Mouse (Mus musculus) embryonic facial prominence, embryonic 12.5 days (tissue): Measurements from ENCODE around the gene Galnt12. TPM values are rescaled to one million over a fixed set of nuclear protein-coding genes. Genes with fewer than 3 reads are reported as not detected.

Experiments used
- ATAC-seq: fragments of 200-750 bp; cut with Nextera tagmentation; 2 replicates; pipeline ENCODE4 v1.8.0; 2017; ENCODE audit not compliant: insufficient number of reproducible peaks, insufficient read depth, low FRiP score, low TSS enrichment
- H3K27ac ChIP-seq: fragments of 300-500 bp; sonication (generic); 2 replicates; pipeline ENCODE4 v1.5.1; 2016; ENCODE audit warnings: mild to moderate bottlenecking
- H3K27me3 ChIP-seq: fragments of 300-500 bp; sonication (generic); 2 replicates; pipeline ENCODE4 v1.6.1; 2016; ENCODE audit warnings: mild to moderate bottlenecking, moderate library complexity
- H3K36me3 ChIP-seq: fragments of 300-500 bp; sonication (generic); 2 replicates; pipeline ENCODE4 v1.6.1; 2016; ENCODE audit warnings: mild to moderate bottlenecking
- H3K4me1 ChIP-seq: fragments of 300-500 bp; sonication (generic); 2 replicates; pipeline ENCODE4 v1.6.1; 2016
- H3K4me2 ChIP-seq: fragments of 300-500 bp; sonication (generic); replicated peaks from 2 replicates; pipeline ENCODE4 v1.6.1; 2016; ENCODE audit warnings: mild to moderate bottlenecking, moderate library complexity
- H3K4me3 ChIP-seq: fragments of 300-500 bp; sonication (generic); 2 replicates; pipeline ENCODE4 v1.5.1; 2016; ENCODE audit warnings: mild to moderate bottlenecking
- H3K9ac ChIP-seq: fragments of 300-500 bp; sonication (generic); 2 replicates; pipeline ENCODE4 v1.6.1; 2016; ENCODE audit warnings: mild to moderate bottlenecking, moderate library complexity
- H3K9me3 ChIP-seq: fragments of 300-500 bp; sonication (generic); 2 replicates; pipeline ENCODE4 v1.6.1; 2016; ENCODE audit warnings: mild to moderate bottlenecking, moderate library complexity
- WGBS: fragments of 180-500 bp; shearing (Covaris S2); methylation state at CpG from one replicate; pipeline ENCODE4 v1.1.7; 2016; 5-methylcytosine and 5-hydroxymethylcytosine counted together
- polyA plus RNA-seq: library from polyadenylated mRNA; unstranded; fragments of >200 nt; fragmentation: Nextera tagmentation; extraction: Ambion mirVana; gene quantifications from 2 replicates; pipeline ENCODE4 v1.2.1, GENCODE M21; 2016

Galnt12 gene
- polyA plus RNA-seq, 1 experiment from 2014 or later = 4.9 TPM

GRCm38 (mm10) chr4:47138411-47138810 is 46.7 kb downstream of the Galnt12 start:
- peaks cover 19% of the 10 kb centered on the region for H3K4me1 ChIP-seq
- H3K9ac ChIP-seq = no peak overlapping the region
- WGBS = 31% methylated on average over 7 of the region's 7 CpGs
- H3K36me3 ChIP-seq = no peaks in the 10 kb centered on the region
- ATAC-seq = no peak
- no peak overlapping the region for H3K4me2 ChIP-seq
- no peak overlapping the region for H3K4me3 ChIP-seq
- no peak overlapping the region for H3K27ac ChIP-seq
- peaks cover 3% of the 10 kb centered on the region; the same call in 1 of the 2 replicates for H3K27me3 ChIP-seq
- no peaks in the 10 kb centered on the region for H3K9me3 ChIP-seq

- Histone ChIP-seq H3K36me3 (no peaks in the 10 kb centered on the region), H3K27ac (no peak overlapping the region), H3K4me1 (peaks cover 19% of the 10 kb centered on the region), H3K9ac (no peak overlapping the region), H3K4me2 (0 out of 2 replicates have a peak overlapping the region, but pooled peaks have one; percentile 5), H3K27me3 (peaks cover 3% of the 10 kb centered on the region; the same call in 1 of the 2 replicates), H3K9me3 (no peaks in the 10 kb centered on the region), H3K4me3 (no peak overlapping the region)
- 14% methylated on average over 9 of the region's 9 CpGs for WGBS
- peak; percentile 38; the same call in 1 of the 2 replicates for ATAC-seq
These were observed 47.5 kb downstream of the Galnt12 start for GRCm38 (mm10) chr4:47138967-47139777.

- H3K27ac ChIP-seq = no peak overlapping the region
- H3K9me3 ChIP-seq = no peaks in the 10 kb centered on the region
- 81% methylated on average over 3 of the region's 3 CpGs for WGBS
- peaks cover 19% of the 10 kb centered on the region for H3K4me1 ChIP-seq
- H3K4me2 ChIP-seq = no peak overlapping the region
- H3K9ac ChIP-seq = no peak overlapping the region
- no peaks in the 10 kb centered on the region for H3K36me3 ChIP-seq
- H3K4me3 ChIP-seq = no peak overlapping the region
- peaks cover 3% of the 10 kb centered on the region; the same call in 1 of the 2 replicates for H3K27me3 ChIP-seq
- ATAC-seq = no peak
These were observed 48.6 kb downstream of the Galnt12 start for GRCm38 (mm10) chr4:47140301-47140700.

DNA sequence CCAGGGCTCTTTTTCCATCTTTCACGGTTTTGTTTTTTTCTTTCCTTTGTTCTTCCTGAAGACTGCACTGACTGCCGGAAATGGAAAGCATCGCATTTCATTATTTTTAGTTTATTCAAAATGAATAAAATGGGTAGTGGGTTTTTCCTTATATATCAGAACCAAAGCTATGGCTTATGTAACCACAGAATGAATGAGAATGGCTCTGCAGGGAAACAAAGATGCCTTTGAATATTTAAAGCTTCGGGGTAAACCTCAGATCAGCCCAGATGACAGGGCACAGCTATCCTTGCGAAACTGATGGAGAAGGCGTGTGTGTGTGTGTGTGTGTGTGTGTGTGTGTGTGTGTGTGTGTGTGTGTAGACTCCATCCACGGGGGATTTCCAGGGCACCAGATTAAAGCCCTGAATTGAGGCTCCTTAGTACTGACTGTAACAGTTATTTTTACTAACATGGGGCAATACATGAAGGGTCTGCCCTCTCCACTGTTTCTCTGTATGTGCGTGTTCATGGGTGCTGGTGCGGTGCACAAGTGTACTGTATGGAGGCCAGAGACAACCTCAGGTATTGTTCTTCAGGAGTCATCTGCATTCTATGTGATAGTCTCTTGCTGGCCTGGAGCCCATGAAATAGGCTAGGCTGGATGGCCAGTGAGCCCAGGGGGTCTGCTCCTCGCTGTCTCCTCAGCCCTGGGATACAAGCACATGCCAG is 49.9 kb downstream of the Galnt12 start:
- no peak for ATAC-seq

GRCm38 (mm10) chr4:47143849-47144248 is 52.1 kb downstream of the Galnt12 start:
- WGBS = 65% methylated on average over 6 of the region's 6 CpGs
- no peaks in the 10 kb centered on the region for H3K36me3 ChIP-seq
- ATAC-seq = no peak
- H3K4me1 ChIP-seq = peaks cover 19% of the 10 kb centered on the region
- H3K9ac ChIP-seq = no peak overlapping the region
- H3K27ac ChIP-seq = no peak overlapping the region
- peaks cover 3% of the 10 kb centered on the region; the same call in 1 of the 2 replicates for H3K27me3 ChIP-seq
- H3K4me3 ChIP-seq = no peak overlapping the region
- no peaks in the 10 kb centered on the region for H3K9me3 ChIP-seq
- H3K4me2 ChIP-seq = no peak overlapping the region

More for the DNA sequence above, 49.9 kb downstream of the Galnt12 start:
- Histone ChIP-seq H3K4me3 (no peak overlapping the region), H3K27me3 (peaks cover 3% of the 10 kb centered on the region; the same call in 1 of the 2 replicates), H3K4me2 (no peak overlapping the region), H3K36me3 (no peaks in the 10 kb centered on the region), H3K27ac (no peak overlapping the region), H3K9ac (no peak overlapping the region), H3K4me1 (peaks cover 19% of the 10 kb centered on the region), H3K9me3 (no peaks in the 10 kb centered on the region)
- 55% methylated on average over 10 of the region's 10 CpGs for WGBS

- Histone ChIP-seq H3K9me3 (no peaks in the 10 kb centered on the region), H3K4me2 (no peak overlapping the region), H3K27me3 (peaks cover 3% of the 10 kb centered on the region; the same call in 1 of the 2 replicates), H3K9ac (no peak overlapping the region), H3K27ac (no peak overlapping the region), H3K4me1 (peaks cover 5% of the 10 kb centered on the region; the same call in 1 of the 2 replicates), H3K4me3 (no peak overlapping the region), H3K36me3 (no peaks in the 10 kb centered on the region)
- 87% methylated on average over 6 of the region's 6 CpGs for WGBS
- ATAC-seq = no peak
These were observed 53.6 kb downstream of the Galnt12 start for GRCm38 (mm10) chr4:47145341-47145740.

DNA sequence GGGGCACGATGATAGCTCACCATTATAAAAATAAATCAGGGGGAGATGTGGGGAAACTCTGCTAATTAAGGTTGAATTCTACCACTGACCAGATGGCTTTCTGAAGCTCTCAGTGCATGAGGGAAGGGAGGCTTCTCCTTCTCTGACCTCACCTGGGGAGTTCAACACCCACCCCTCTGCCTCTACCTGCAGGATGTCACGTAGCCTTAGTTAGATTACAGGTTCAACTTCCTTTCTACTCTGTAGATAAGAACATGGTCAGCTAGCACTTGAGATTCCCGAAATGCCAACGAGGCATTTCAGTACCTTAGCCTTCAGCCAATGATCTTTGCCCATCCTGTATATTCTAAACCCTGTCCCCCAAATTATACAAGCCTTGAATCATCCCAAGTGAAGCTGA is 54.9 kb downstream of the Galnt12 start:
- ATAC-seq = no peak
- Histone ChIP-seq H3K9ac (no peak overlapping the region), H3K4me2 (no peak overlapping the region), H3K4me1 (peaks cover 3% of the 10 kb centered on the region; the same call in 1 of the 2 replicates), H3K36me3 (no peaks in the 10 kb centered on the region), H3K4me3 (no peak overlapping the region), H3K27ac (no peak overlapping the region), H3K27me3 (peaks cover 3% of the 10 kb centered on the region; the same call in 1 of the 2 replicates), H3K9me3 (no peaks in the 10 kb centered on the region)
- 80% methylated on average over 4 of the region's 4 CpGs for WGBS

DNA sequence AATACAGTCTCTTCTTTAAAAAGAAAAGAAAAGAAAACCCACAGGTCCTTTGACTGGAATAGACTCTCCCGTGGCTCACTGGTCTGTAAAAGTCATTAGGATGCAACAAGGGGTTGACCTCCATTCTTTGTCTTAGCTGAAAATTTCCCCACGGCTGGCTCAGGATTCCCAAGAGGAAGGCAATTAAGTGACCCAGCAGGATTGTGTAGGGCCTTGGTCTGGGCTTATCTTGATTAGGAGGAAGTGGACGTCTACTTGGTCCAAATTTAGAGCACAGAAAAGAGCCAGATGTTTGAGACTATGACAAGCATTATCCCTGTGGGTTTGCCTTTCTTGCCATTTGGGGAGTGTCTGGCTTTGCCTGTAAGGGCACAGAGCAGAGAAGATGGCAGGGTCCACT is 58.3 kb downstream of the Galnt12 start:
- Histone ChIP-seq H3K36me3 (no peaks in the 10 kb centered on the region), H3K9me3 (no peaks in the 10 kb centered on the region), H3K4me1 (peaks cover 3% of the 10 kb centered on the region; the same call in 1 of the 2 replicates), H3K9ac (no peak overlapping the region), H3K4me3 (no peak overlapping the region), H3K27me3 (no peaks in the 10 kb centered on the region), H3K27ac (no peak overlapping the region), H3K4me2 (no peak overlapping the region)
- whole genome bisulfite sequencing = 20% methylated on average over 3 of the region's 3 CpGs
- ATAC-seq = no peak

- no peaks in the 10 kb centered on the region for H3K36me3 ChIP-seq
- H3K9ac ChIP-seq = no peak overlapping the region
- ATAC-seq = no peak
- peaks cover 3% of the 10 kb centered on the region; the same call in 1 of the 2 replicates for H3K4me1 ChIP-seq
- H3K9me3 ChIP-seq = no peaks in the 10 kb centered on the region
- no peak overlapping the region for H3K4me2 ChIP-seq
- no peak overlapping the region for H3K4me3 ChIP-seq
- no peak overlapping the region for H3K27ac ChIP-seq
- WGBS = 89% methylated on average over 3 of the region's 3 CpGs
- H3K27me3 ChIP-seq = no peaks in the 10 kb centered on the region
These were observed 59.1 kb downstream of the Galnt12 start for GRCm38 (mm10) chr4:47150806-47151205.

DNA sequence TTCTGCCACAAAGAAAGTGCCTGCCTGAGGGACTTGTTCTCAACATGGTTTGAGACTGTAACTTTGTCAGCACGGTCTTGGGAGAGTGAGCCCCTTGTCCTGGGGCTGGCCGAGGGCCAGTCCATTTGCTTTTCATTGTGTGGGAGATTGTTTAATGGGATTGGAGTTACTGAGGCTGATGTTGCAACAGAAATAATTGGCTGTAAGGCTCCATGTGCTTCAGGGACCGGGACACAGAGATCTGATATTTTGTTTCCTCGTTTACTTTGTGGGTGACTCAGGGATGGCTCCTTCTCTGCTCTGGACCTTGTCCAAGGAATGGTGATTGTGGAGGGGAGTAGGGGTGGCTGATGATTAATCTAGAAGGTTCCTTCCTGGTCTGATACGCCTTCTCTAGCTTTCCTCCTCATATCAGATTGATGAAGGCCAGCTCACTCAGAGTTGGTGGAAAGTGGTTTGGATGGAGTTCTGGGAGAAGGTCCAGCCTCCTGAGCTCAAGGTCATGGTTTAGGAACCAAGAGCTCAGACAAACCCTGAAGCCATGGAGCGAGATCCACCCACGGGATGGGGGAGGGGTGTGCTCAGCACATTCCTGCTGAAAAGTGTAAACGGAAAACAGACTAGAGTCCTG is 60.0 kb downstream of the Galnt12 start:
- Histone ChIP-seq H3K36me3 (no peaks in the 10 kb centered on the region), H3K9ac (no peak overlapping the region), H3K4me3 (no peak overlapping the region), H3K4me2 (no peak overlapping the region), H3K4me1 (peaks cover 3% of the 10 kb centered on the region; the same call in 1 of the 2 replicates), H3K27ac (no peak overlapping the region), H3K9me3 (no peaks in the 10 kb centered on the region), H3K27me3 (no peaks in the 10 kb centered on the region)
- 63% methylated on average over 8 of the region's 8 CpGs for WGBS
- no peak for ATAC-seq

DNA sequence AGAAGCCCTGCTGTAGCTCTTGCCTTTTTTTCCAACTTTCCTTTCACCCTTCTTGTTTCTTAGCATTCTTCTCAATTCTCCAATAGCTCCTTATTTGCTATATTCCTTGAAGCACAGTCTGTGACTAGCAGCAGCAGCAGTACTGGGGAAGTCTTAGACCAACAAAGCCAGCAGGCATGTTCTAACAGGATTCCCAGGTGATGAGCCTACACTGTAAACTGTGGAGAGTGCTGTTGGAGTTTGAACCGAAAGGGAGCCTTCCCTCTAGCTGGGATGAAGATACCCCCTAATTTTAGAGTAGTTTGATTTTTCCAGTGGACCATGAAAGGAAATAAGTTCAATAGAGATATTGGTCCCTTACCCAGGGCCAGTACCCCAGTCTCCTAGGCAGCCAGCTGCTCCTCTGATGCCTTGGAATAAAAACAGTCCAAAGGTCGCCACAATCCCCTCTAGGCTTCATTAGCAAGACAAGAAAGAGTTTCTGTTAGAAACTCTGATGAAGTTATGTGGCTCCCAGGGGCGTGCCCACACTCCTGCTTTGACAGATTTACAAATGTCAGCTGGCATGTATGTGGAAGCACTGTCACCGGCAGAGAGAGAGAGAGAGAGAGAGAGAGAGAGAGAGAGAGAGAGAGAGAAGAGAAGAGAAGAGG is 69.5 kb downstream of the Galnt12 start:
- Histone ChIP-seq H3K36me3 (no peaks in the 10 kb centered on the region), H3K9ac (no peak overlapping the region), H3K27ac (no peak overlapping the region), H3K4me2 (no peak overlapping the region), H3K27me3 (no peaks in the 10 kb centered on the region), H3K4me3 (no peak overlapping the region), H3K4me1 (no peaks in the 10 kb centered on the region; the same call in 1 of the 2 replicates), H3K9me3 (no peaks in the 10 kb centered on the region)
- 9% methylated on average over 4 of the region's 4 CpGs for WGBS
- ATAC-seq = no peak
